Mouse (Mus musculus) ovary, postnatal 14 days (tissue): Measurements from ENCODE around the gene Sec24c.
"Not testable (repeated sequence)": the region's sequence is repeated elsewhere in the genome, so short reads cannot be mapped to it uniquely, and the experiment has no call there.

Experiments
- DNase-seq: peaks from one replicate; pipeline ENCODE4 v3.0.0; 2022; ENCODE audit warnings: low spot score

Sec24c gene

GRCm38 (mm10) chr14:20674064-20674833 lies at the start of gene Sec24c:
Gene Sec24c (plus strand): TSS chr14:20674308.
- DNase-seq = peak; percentile 98

GRCm38 (mm10) chr14:20626447-20626846 lies 47.7 kb upstream of the Sec24c start:
- no peak for DNase-seq

DNA sequence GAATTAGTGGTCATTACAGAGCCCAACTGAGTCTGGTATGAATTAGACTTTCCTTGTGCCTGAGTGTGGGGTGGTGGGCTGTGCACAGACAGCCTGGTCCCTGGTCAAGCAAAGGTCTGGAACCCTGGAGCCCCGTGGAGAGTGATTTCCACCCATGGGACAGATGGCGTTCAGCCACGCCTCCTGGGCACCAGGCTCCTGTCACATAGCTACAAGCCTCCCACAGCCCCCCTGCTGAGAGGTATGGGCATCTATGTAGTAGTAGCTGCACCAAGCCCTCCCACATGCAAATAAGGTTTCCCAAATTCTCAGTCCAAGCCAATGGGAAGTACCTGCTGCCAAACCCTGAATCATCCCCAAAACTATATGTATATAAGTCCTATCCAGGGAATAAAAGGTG lies 47.1 kb upstream of the Sec24c start:
- no peak for DNase-seq

- DNase-seq = no peak
Observed at GRCm38 (mm10) chr14:20631253-20631652, 42.9 kb upstream of the Sec24c start.

DNA sequence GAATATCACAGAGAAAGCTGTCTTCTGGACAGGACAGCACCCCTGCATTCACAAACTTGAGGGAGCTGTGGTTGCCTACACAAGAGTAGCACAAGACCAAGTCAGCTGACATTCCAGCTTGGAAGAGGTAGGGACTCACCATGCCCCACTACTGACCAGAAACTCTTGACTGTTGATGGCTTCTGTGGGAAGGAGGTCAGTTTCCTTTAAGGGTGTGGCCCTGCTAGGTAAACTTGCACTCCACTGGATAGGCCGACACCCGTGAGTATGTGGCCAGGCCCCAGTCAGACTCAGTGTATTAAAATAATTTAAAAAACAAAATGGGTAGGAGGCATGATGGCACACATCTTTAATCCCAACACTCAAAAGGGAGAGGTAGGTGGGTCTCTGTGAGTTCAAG lies 38.6 kb upstream of the Sec24c start:
- no peak for DNase-seq

DNA sequence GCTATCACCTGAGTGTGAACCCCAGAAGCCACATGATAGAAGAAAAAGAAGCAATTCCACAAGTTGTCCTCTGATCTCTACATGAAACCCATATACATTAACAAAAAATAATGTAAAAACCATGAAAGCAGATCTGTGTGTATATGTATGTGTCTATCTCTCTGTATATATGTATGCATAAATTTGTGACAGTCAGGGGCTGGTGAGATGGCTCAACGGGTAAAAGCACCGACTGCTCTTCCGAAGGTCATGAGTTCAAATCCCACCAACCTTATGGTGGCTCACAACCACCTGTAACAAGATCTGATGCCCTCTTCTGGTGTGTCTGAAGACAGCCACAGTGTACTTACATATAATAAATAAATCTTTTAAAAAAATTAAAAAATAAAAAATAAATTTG lies 37.1 kb upstream of the Sec24c start:
- DNase-seq = not testable (repeated sequence)

GRCm38 (mm10) chr14:20637818-20638574 lies 36.1 kb upstream of the Sec24c start:
- no peak for DNase-seq

- no peak for DNase-seq
Observed at GRCm38 (mm10) chr14:20638702-20639101, 35.4 kb upstream of the Sec24c start.

DNA sequence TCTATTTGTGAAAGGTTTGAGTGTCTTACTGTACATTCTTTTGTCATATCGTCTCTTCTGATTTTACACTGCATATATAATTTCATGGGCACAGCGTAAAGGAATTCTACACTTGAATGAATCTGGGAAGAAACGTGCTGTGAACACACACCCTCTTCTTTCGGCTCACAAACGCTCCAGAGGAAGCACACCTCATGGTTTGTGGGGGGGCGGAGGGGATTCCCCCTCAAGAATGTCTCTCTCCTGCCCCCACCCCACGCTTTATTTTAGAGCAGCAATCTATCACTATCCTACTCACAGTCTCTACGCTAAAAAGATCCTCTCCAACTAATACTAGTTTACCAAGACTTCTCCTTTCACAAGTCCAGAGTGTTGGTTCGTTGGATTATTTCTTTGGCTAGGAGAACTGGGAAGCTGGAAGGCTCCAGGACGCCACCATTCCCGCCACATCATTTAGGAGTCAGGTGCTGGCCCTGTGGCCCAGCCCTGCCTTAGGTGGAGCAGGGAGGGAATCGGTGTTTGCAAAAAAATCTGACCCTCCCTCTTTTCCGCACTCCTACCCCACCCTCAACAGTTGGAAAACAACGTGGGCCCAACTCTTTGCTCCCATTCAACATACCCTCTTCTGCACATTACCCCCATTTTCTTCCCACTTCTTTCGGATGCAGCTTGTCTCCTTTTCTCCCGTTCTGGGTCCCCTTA lies 34.0 kb upstream of the Sec24c start:
- DNase-seq = no peak

- peak; percentile 94 for DNase-seq
Observed at GRCm38 (mm10) chr14:20640644-20641437, 33.3 kb upstream of the Sec24c start, which contains the start of gene Usp54. Gene Usp54 (minus strand): TSS chr14:20641063.

- peak; percentile 9 for DNase-seq
Observed at GRCm38 (mm10) chr14:20641438-20641875, 32.7 kb upstream of the Sec24c start.

DNA sequence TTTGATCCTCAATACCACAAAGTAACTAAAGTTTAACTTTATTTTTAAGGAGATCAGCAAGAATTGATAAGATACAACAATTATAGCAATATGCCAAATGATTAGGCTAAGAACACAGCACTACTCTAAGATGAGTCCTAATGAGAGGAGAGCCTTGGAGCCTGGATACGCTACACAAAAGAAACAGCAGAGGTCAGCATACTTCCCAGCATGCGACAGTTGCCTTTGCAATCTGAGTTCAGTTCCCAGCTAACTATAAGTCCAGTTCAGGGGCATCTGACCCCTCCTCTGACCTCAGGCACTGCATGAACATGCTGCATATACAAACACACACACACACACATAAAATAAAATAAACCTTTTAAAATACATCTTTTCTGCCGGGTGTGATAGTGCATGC lies 28.6 kb upstream of the Sec24c start:
- DNase-seq = no peak

GRCm38 (mm10) chr14:20646381-20646780 lies 27.7 kb upstream of the Sec24c start:
- DNase-seq = no peak

DNA sequence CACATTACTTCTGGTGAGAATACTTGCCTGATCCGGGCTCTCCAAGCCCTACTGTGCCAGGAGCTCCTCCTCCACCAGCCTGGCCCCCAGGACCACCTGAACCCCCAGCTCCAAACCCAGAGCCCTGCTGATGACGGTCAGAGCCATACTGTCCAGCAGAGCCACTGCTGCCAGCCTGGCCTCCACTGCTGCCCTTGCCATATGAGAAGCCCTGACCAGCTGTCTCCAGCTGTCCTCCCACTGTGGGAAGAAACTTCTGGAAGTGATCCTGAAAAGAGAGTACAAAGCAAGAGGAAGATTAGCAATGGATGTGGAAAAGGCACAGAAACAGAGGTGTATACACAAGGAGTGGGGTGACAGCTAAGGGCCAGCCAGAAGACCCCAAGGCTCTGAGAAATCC lies 23.1 kb upstream of the Sec24c start:
- no peak for DNase-seq

GRCm38 (mm10) chr14:20651722-20652256 lies 22.3 kb upstream of the Sec24c start:
- no peak for DNase-seq

GRCm38 (mm10) chr14:20654690-20655421 lies 19.3 kb upstream of the Sec24c start:
- DNase-seq = no peak

- no peak for DNase-seq
Observed at GRCm38 (mm10) chr14:20655731-20656130, 18.4 kb upstream of the Sec24c start.

GRCm38 (mm10) chr14:20656361-20656760 lies 17.7 kb upstream of the Sec24c start, which contains the start of gene Myoz1:
Gene Myoz1 (minus strand): TSS chr14:20656540.
- no peak for DNase-seq

DNA sequence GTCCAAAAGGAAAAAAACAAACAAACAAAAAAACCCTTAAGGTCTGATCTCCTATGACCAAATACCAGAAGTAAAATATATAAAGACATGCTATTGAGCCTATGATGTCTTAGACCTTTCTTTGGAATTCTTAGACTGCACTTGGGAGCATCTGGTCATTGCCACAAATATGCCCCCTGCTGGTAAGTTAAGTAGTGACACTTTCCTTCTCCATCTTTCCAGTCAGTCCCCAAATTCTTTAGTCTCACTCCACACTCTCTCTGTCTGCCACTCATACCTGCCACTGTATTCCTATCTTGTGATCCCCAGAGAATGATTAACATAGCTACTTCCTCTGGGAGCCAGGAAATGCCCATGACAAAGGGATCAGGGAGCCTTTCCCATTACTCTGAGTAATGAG lies 15.8 kb upstream of the Sec24c start:
- no peak for DNase-seq

DNA sequence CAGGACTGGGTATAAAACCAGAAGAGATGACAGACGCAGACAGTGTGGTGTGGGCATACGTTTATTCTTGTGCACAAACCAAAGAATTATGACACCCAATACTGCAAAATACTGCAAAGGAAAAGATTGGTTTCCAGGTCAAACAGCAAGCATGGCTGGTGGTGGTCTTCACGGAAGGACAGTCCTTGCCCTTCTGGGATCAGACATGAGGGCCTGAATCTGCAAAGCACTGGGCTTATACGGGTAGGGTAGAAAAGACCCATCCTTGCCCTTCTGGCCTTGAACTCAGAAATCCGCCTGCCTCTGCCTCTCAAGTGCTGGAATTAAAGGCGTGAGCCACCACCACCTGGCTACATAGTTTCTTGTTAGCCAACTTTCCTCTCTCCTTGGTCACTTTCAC lies 15.2 kb upstream of the Sec24c start:
- no peak for DNase-seq

DNA sequence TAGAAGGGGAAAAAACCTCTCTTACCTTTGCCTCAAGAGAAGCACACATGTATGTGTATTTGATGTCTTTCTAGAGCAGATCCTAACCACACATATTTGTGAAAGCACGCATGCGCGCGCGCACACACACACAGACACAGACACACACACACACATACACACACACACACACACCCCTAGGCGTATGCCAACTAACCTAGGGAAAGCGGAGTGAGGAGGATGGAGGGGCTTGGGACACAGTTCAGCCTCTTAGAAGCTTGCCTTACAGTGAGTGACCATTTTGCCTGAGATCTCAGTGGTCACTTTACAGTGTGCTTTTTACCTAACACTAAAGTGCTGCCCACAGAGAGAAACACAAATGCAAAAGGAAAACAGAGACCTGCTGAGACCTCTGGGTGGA lies 14.4 kb upstream of the Sec24c start:
- no peak for DNase-seq
